In the genomic region with DNA sequence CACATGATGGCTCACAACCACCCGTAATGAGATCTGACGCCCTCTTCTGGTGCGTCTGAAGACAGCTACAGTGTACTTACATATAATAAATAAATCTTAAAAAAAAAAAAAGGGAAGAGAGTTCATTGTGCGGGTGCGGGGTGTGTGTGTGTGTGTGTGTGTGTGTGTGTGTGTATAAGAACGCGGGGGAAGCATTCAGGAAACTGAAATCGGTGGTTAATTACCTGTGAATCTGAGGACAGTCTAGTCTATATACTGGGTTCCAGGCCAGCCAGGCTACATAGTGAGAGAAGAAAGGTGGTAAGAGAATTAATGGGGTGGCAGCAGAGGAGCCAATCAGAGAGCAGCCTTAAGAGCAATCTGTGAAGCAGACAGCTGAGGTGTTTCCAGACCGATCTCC, we compare ENCODE assay signal across 13 mouse cellular contexts. TPM values are rescaled to one million over a fixed set of nuclear protein-coding genes. Genes with fewer than 3 reads are reported as not detected.
DNase-seq lines count a peak whose midpoint lies in the region; ATAC-seq and TF ChIP-seq lines count a peak whose summit lies in the region.
"Not testable (repeated sequence)": the region's sequence is repeated elsewhere in the genome, so short reads cannot be mapped to it uniquely, and the experiment has no call there.
"Had no signal": no experiment of that assay in that cellular context is flagged by ENCODE, and none has a peak within 500 bp of the region (broad histone marks: within the 10 kb centered on the region; RNA-seq: fewer than 3 reads in every experiment).

No protein-coding gene starts in this region.

- ATAC-seq in hindbrain, embryonic 15.5 days (ENCODE audit: low FRiP score, low read depth); liver, embryonic 12.5 days; midbrain, embryonic 11.5 days (ENCODE audit: low FRiP score); neural tube, embryonic 14.5 days (ENCODE audit: low read depth): not testable (repeated sequence)

- not testable (repeated sequence) for TF ChIP-seq CTCF in cerebellum, adult 2 months (IDR thresholded peaks at IDR 0.05; ENCODE audit: borderline replicate concordance, insufficient read depth, low read depth, low read length)

- H3K4me3 ChIP-seq in cerebellum, adult 2 months (replicated peaks; ENCODE audit: insufficient read depth, low read depth, low read length); hindbrain, embryonic 15.5 days; midbrain, embryonic 11.5 days (ENCODE audit: low read depth, low read length); neural tube, embryonic 14.5 days (ENCODE audit: low read depth, low read length): not testable (repeated sequence)
- peak overlapping the region; percentile 82; the same call in 1 of the 2 replicates for H3K4me3 ChIP-seq in heart, embryonic 10.5 days
- H3K4me3 ChIP-seq in liver, embryonic 12.5 days, result peak overlapping the region; percentile 84

- WGBS in cerebellum, adult 2 months, result 70% methylated on average over 9 of the region's 9 CpGs
- 81% methylated on average over 9 of the region's 9 CpGs for WGBS in heart, embryonic 10.5 days
- 86% methylated on average over 9 of the region's 9 CpGs for whole genome bisulfite sequencing in hindbrain, embryonic 15.5 days
- 76% methylated on average over 9 of the region's 9 CpGs for WGBS in liver, embryonic 12.5 days (ENCODE audit: insufficient replicate concordance)
- WGBS in midbrain, embryonic 11.5 days, result 82% methylated on average over 7 of the region's 9 CpGs
- 91% methylated on average over 7 of the region's 9 CpGs for WGBS in neural tube, embryonic 14.5 days

- not testable (repeated sequence) for H3K9me3 ChIP-seq in heart, embryonic 10.5 days; hindbrain, embryonic 15.5 days; liver, embryonic 12.5 days (replicated peaks); midbrain, embryonic 11.5 days (ENCODE audit: control insufficient read depth, low read length); neural tube, embryonic 14.5 days (ENCODE audit: control insufficient read depth, low read length)

- H3K27ac ChIP-seq in cerebellum, adult 2 months (ENCODE audit: insufficient read depth, low read length), result 0 out of 2 replicates have a peak overlapping the region, but pooled peaks have one; percentile 37
- H3K27ac ChIP-seq in heart, embryonic 10.5 days; hindbrain, embryonic 15.5 days (replicated peaks); midbrain, embryonic 11.5 days (ENCODE audit: low read depth, low read length); neural tube, embryonic 14.5 days (ENCODE audit: low read depth, low read length): not testable (repeated sequence)
- H3K27ac ChIP-seq in liver, embryonic 12.5 days, result peak overlapping the region; percentile 100; the same call in 1 of the 2 replicates

- TF ChIP-seq POLR2A in cerebellum, adult 2 months (IDR thresholded peaks at IDR 0.05; ENCODE audit: borderline replicate concordance, insufficient read depth, low read length), result not testable (repeated sequence)

- H3K4me2 ChIP-seq in hindbrain, embryonic 15.5 days, result peak overlapping the region; percentile 95
- H3K4me2 ChIP-seq in liver, embryonic 12.5 days, result peak overlapping the region; percentile 91
- H3K4me2 ChIP-seq in midbrain, embryonic 11.5 days, result not testable (repeated sequence)
- H3K4me2 ChIP-seq in neural tube, embryonic 14.5 days (ENCODE audit: low read depth, low read length), result peak overlapping the region; percentile 95

- peaks cover 23% of the 10 kb centered on the region for H3K36me3 ChIP-seq in heart, embryonic 10.5 days
- H3K36me3 ChIP-seq in hindbrain, embryonic 15.5 days, result peaks cover 18% of the 10 kb centered on the region
- H3K36me3 ChIP-seq in liver, embryonic 12.5 days, result peaks cover 23% of the 10 kb centered on the region
- not testable (repeated sequence) for H3K36me3 ChIP-seq in midbrain, embryonic 11.5 days (ENCODE audit: control insufficient read depth, insufficient read depth, low read length)
- H3K36me3 ChIP-seq in neural tube, embryonic 14.5 days (ENCODE audit: control insufficient read depth, insufficient read depth, low read length), result peaks cover 11% of the 10 kb centered on the region; the same call in 1 of the 2 replicates

- not testable (repeated sequence) for H3K27me3 ChIP-seq in cerebellum, adult 2 months (ENCODE audit: control insufficient read depth, insufficient read depth, low read length); heart, embryonic 10.5 days (ENCODE audit: insufficient read depth, poor library complexity, severe bottlenecking); hindbrain, embryonic 15.5 days; liver, embryonic 12.5 days (replicated peaks); midbrain, embryonic 11.5 days (ENCODE audit: control insufficient read depth, insufficient read depth, low read length); neural tube, embryonic 14.5 days (ENCODE audit: control insufficient read depth, insufficient read depth, low read length)

- H3K9ac ChIP-seq in hindbrain, embryonic 15.5 days; liver, embryonic 12.5 days; midbrain, embryonic 11.5 days (ENCODE audit: low read length); neural tube, embryonic 14.5 days (replicated peaks; ENCODE audit: low read depth, low read length): not testable (repeated sequence)

- peak; percentile 12 for DNase-seq in CD4-positive, CD25-positive, alpha-beta regulatory T cell, adult 2 months (ENCODE audit: low read depth, low spot score)
- DNase-seq in cerebellum, adult 2 months, result not testable (repeated sequence)
- DNase-seq in heart, embryonic 10.5 days (ENCODE audit: low spot score), result peak; percentile 45
- DNase-seq in midbrain, embryonic 11.5 days (ENCODE audit: low spot score, missing footprints), result peak; percentile 71

- H3K4me1 ChIP-seq in cerebellum, adult 2 months (ENCODE audit: control insufficient read depth, insufficient read depth, low read length); midbrain, embryonic 11.5 days (ENCODE audit: control insufficient read depth, insufficient read depth, low read length): not testable (repeated sequence)
- peaks cover 23% of the 10 kb centered on the region for H3K4me1 ChIP-seq in heart, embryonic 10.5 days
- peaks cover 27% of the 10 kb centered on the region for H3K4me1 ChIP-seq in hindbrain, embryonic 15.5 days (replicated peaks)
- H3K4me1 ChIP-seq in liver, embryonic 12.5 days, result peaks cover 43% of the 10 kb centered on the region
- H3K4me1 ChIP-seq in neural tube, embryonic 14.5 days (ENCODE audit: control insufficient read depth, insufficient read depth, low read length), result peaks cover 11% of the 10 kb centered on the region

RNA-seq across cellular contexts. Expression of gene Chkb, which starts 1.1 kb away (rescaled TPM):
- 101 and 102 TPM in 2 replicates for polyA plus RNA-seq in cerebellum, adult 2 months (2012; rRNA removed)
- 64.7 and 64.8 TPM in 2 replicates for polyA plus RNA-seq in heart, embryonic 10.5 days (2016; fragmentation: Nextera tagmentation; extraction: Ambion mirVana)
- polyA plus RNA-seq in hindbrain, embryonic 15.5 days (2015; fragmentation: Nextera tagmentation; extraction: Ambion mirVana), result 89.8 and 91.9 TPM in 2 replicates
- 29.0 and 30.4 TPM in 2 replicates for polyA plus RNA-seq in liver, embryonic 12.5 days (2016; fragmentation: Nextera tagmentation; extraction: Ambion mirVana)
- polyA plus RNA-seq in midbrain, embryonic 11.5 days (2014; fragmentation: Nextera tagmentation; extraction: Ambion mirVana), result 48.3 and 49.6 TPM in 2 replicates
- 76.5 and 80.9 TPM in 2 replicates for polyA plus RNA-seq in neural tube, embryonic 14.5 days (2014; fragmentation: Nextera tagmentation; extraction: Ambion mirVana)

RNA-seq across cellular contexts. Expression of gene Gm44502, which starts 1.3 kb away (rescaled TPM):
- polyA plus RNA-seq in cerebellum, adult 2 months (2012; rRNA removed), result 0.15 and 0.51 TPM in 2 replicates
- 0.38 and 0.58 TPM in 2 replicates for polyA plus RNA-seq in heart, embryonic 10.5 days (2016; fragmentation: Nextera tagmentation; extraction: Ambion mirVana)
- not detected in 2 replicates for polyA plus RNA-seq in hindbrain, embryonic 15.5 days (2015; fragmentation: Nextera tagmentation; extraction: Ambion mirVana)
- polyA plus RNA-seq in liver, embryonic 12.5 days (2016; fragmentation: Nextera tagmentation; extraction: Ambion mirVana), result not detected in 2 replicates
- polyA plus RNA-seq in midbrain, embryonic 11.5 days (2014; fragmentation: Nextera tagmentation; extraction: Ambion mirVana), result not detected in 2 replicates
- 0.20 TPM in 1 of 2 replicates, not detected in the other for polyA plus RNA-seq in neural tube, embryonic 14.5 days (2014; fragmentation: Nextera tagmentation; extraction: Ambion mirVana)
- polyA plus RNA-seq: embryonic facial prominence, embryonic 15.5 days; forebrain, embryonic 11.5 days; intestine, embryonic 15.5 days; kidney, embryonic 16.5 days; limb, embryonic 15.5 days; stomach, embryonic 14.5 days had no signal

RNA-seq across cellular contexts. Expression of gene C730034F03Rik, which starts 1.4 kb away (rescaled TPM):
- polyA plus RNA-seq in cerebellum, adult 2 months (2012; rRNA removed), result 4.2 and 4.7 TPM in 2 replicates
- 2.7 and 3.4 TPM in 2 replicates for polyA plus RNA-seq in heart, embryonic 10.5 days (2016; fragmentation: Nextera tagmentation; extraction: Ambion mirVana)
- 6.2 and 7.2 TPM in 2 replicates for polyA plus RNA-seq in hindbrain, embryonic 15.5 days (2015; fragmentation: Nextera tagmentation; extraction: Ambion mirVana)
- polyA plus RNA-seq in liver, embryonic 12.5 days (2016; fragmentation: Nextera tagmentation; extraction: Ambion mirVana), result 2.1 and 2.3 TPM in 2 replicates
- 1.9 and 2.4 TPM in 2 replicates for polyA plus RNA-seq in midbrain, embryonic 11.5 days (2014; fragmentation: Nextera tagmentation; extraction: Ambion mirVana)
- polyA plus RNA-seq in neural tube, embryonic 14.5 days (2014; fragmentation: Nextera tagmentation; extraction: Ambion mirVana), result 5.8 and 6.4 TPM in 2 replicates

RNA-seq across cellular contexts. Expression of gene Cpt1b, which starts 5.1 kb away (rescaled TPM):
- 7.8 and 8.2 TPM in 2 replicates for polyA plus RNA-seq in cerebellum, adult 2 months (2012; rRNA removed)
- polyA plus RNA-seq in heart, embryonic 10.5 days (2016; fragmentation: Nextera tagmentation; extraction: Ambion mirVana), result 73.9 and 147 TPM in 2 replicates
- 0.97 and 1.2 TPM in 2 replicates for polyA plus RNA-seq in hindbrain, embryonic 15.5 days (2015; fragmentation: Nextera tagmentation; extraction: Ambion mirVana)
- polyA plus RNA-seq in liver, embryonic 12.5 days (2016; fragmentation: Nextera tagmentation; extraction: Ambion mirVana), result 2.0 and 2.3 TPM in 2 replicates
- polyA plus RNA-seq in midbrain, embryonic 11.5 days (2014; fragmentation: Nextera tagmentation; extraction: Ambion mirVana), result 0.93 and 1.1 TPM in 2 replicates
- 1.2 and 1.4 TPM in 2 replicates for polyA plus RNA-seq in neural tube, embryonic 14.5 days (2014; fragmentation: Nextera tagmentation; extraction: Ambion mirVana)

RNA-seq across cellular contexts. Expression of gene Syce3, which starts 20.5 kb away (rescaled TPM):
- not detected in 2 replicates for polyA plus RNA-seq in cerebellum, adult 2 months (2012; rRNA removed)
- not detected in 2 replicates for polyA plus RNA-seq in heart, embryonic 10.5 days (2016; fragmentation: Nextera tagmentation; extraction: Ambion mirVana)
- polyA plus RNA-seq in hindbrain, embryonic 15.5 days (2015; fragmentation: Nextera tagmentation; extraction: Ambion mirVana), result not detected in 2 replicates
- not detected in 2 replicates for polyA plus RNA-seq in liver, embryonic 12.5 days (2016; fragmentation: Nextera tagmentation; extraction: Ambion mirVana)
- polyA plus RNA-seq in midbrain, embryonic 11.5 days (2014; fragmentation: Nextera tagmentation; extraction: Ambion mirVana), result not detected in 2 replicates
- not detected in 2 replicates for polyA plus RNA-seq in neural tube, embryonic 14.5 days (2014; fragmentation: Nextera tagmentation; extraction: Ambion mirVana)
- polyA plus RNA-seq: embryonic facial prominence, embryonic 15.5 days; forebrain, embryonic 11.5 days; intestine, embryonic 15.5 days; kidney, embryonic 16.5 days; limb, embryonic 15.5 days; stomach, embryonic 14.5 days had no signal
